Mouse (Mus musculus) lung, embryonic 14.5 days (tissue): ENCODE data around the gene Epha10. TPM values are rescaled to one million over a fixed set of nuclear protein-coding genes. Genes with fewer than 3 reads are reported as not detected.

Experiments used
- ATAC-seq: fragments of 200-750 bp; cut with Nextera tagmentation; 2 replicates; pipeline ENCODE4 v1.8.0; 2017; ENCODE audit warnings: mild to moderate bottlenecking, moderate TSS enrichment, moderate library complexity; ENCODE audit not compliant: insufficient read depth
- DNase-seq: peaks from one replicate; pipeline ENCODE4 v3.0.0-alpha.2; 2015
- H3K27ac ChIP-seq: fragments of 300-500 bp; sonication (generic); 2 replicates; pipeline ENCODE4 v1.5.1; 2014; ENCODE audit warnings: low read depth, mild to moderate bottlenecking, moderate library complexity
- H3K27me3 ChIP-seq: fragments of 300-500 bp; sonication (generic); 2 replicates; pipeline ENCODE4 v1.6.1; 2014; ENCODE audit warnings: low read length, control low read depth; ENCODE audit not compliant: insufficient read depth
- H3K36me3 ChIP-seq: fragments of 300-500 bp; sonication (generic); 2 replicates; pipeline ENCODE4 v1.6.1; 2014; ENCODE audit warnings: control low read depth; ENCODE audit not compliant: insufficient read depth
- H3K4me1 ChIP-seq: fragments of 300-500 bp; sonication (generic); 2 replicates; pipeline ENCODE4 v1.6.1; 2014; ENCODE audit warnings: antibody characterized with exemption, control low read depth; ENCODE audit not compliant: insufficient read depth
- H3K4me2 ChIP-seq: fragments of 300-500 bp; sonication (generic); 2 replicates; pipeline ENCODE4 v1.6.1; 2014; ENCODE audit warnings: mild to moderate bottlenecking
- H3K4me3 ChIP-seq: fragments of 300-500 bp; sonication (generic); 2 replicates; pipeline ENCODE4 v1.5.1; 2014; ENCODE audit warnings: low read depth, low read length
- H3K9ac ChIP-seq: fragments of 300-500 bp; sonication (generic); 2 replicates; pipeline ENCODE4 v1.6.1; 2014
- H3K9me3 ChIP-seq: fragments of 300-500 bp; sonication (generic); 2 replicates; pipeline ENCODE4 v1.6.1; 2016; ENCODE audit warnings: low read depth, low read length, control low read depth
- CTCF ChIP-seq: IDR thresholded peaks from 2 replicates; pipeline ENCODE4 v1.5.1; 2016; ENCODE audit warnings: antibody characterized with exemption, low read depth
- WGBS: fragments of 180-500 bp; shearing (Covaris S2); extraction: QIAGEN DNeasy Blood & Tissue Kit; methylation state at CpG from one replicate; pipeline ENCODE4 v1.1.7; 2014; 5-methylcytosine and 5-hydroxymethylcytosine counted together
- polyA plus RNA-seq: library from polyadenylated mRNA; unstranded; fragments of >200 nt; fragmentation: Nextera tagmentation; extraction: Ambion mirVana; gene quantifications from 2 replicates; pipeline ENCODE4 v1.2.1, GENCODE M21; 2014

The Epha10 gene
- polyA plus RNA-seq, 1 experiment from 2014 or later: not detected

- Histone ChIP-seq H3K4me1 (no peaks in the 10 kb centered on the region), H3K9me3 (no peaks in the 10 kb centered on the region), H3K9ac (no peak overlapping the region), H3K27ac (no peak overlapping the region), H3K36me3 (no peaks in the 10 kb centered on the region), H3K27me3 (no peaks in the 10 kb centered on the region), H3K4me2 (no peak overlapping the region), H3K4me3 (no peak overlapping the region)
- ATAC-seq: no peak
- 88% methylated on average over 1 of the region's 1 CpGs for WGBS
- no peak for DNase-seq
- peak; percentile 46 for TF ChIP-seq CTCF
Measured at GRCm38 (mm10) chr4:124872719-124873118, 8.0 kb upstream of the Epha10 start.

DNA sequence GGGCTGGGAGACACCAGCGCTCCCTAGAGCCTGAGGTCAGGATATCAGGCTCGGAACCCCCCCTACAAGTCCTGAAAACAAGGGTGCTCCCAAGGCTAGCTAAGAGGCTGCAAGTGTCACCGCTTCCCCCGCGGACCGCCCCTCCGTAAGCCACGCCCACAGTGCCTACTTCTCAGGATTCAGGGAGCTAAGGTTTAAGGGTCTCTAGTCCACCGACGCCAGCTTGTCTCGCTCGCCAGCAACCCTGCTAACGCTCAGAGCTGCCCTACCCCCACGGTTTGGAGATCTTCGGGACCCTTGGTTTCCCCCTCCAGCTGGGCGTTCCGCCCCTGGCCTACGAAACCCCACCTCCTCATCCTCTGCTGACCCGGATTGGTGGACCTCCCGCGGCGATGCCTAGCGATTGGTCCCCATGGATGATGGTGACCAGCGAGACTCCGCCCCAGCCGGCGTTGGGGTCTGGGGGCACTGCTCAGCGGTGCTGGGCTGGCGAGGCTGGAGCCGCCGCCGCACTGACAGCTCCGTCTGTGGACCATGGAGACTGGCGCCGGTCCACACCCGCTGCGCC is 726 bp downstream of the Epha10 start:
- under 1% methylated on average over 37 of the region's 37 CpGs for WGBS
- no peaks in the 10 kb centered on the region for H3K4me1 ChIP-seq
- H3K4me3 ChIP-seq: peak overlapping the region; percentile 25
- H3K27me3 ChIP-seq: peaks cover 53% of the 10 kb centered on the region
- no peak for TF ChIP-seq CTCF
- no peak overlapping the region for H3K27ac ChIP-seq
- H3K4me2 ChIP-seq: peak overlapping the region; percentile 59
- H3K9me3 ChIP-seq: no peaks in the 10 kb centered on the region
- DNase-seq (peak; percentile 48), ATAC-seq (peak; percentile 76)
- no peak overlapping the region for H3K9ac ChIP-seq
- no peaks in the 10 kb centered on the region for H3K36me3 ChIP-seq

DNA sequence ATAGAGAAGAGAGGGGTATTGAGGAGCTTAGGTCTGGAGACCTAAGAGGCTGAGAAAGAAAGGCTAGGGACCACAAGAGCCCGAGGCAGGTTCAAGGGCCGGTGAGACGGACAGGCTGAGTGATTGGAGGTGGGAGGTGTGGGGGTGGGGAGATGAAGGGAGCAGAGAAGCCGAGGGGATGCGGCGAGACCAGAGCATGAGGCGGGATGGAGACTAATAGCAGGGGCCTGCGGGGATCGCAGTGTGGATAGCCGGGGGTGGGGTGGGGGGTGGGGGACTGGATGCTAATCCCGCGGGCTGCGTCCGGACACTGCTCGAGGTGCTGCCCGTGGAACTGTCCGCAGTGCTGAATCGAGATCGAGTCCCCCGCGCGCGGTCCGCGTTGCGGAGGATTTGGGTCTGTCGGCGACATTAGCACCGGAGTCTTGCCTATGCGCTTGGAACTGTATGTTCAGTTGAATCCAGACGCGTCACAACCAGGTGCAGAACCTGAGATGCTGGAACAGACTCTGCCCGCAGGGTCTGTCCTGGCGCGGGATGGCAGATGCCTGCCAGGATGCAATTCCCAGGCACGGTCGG is 1.5 kb downstream of the Epha10 start:
- H3K9me3 ChIP-seq: no peaks in the 10 kb centered on the region
- no peak overlapping the region for H3K9ac ChIP-seq
- H3K27me3 ChIP-seq: peaks cover 56% of the 10 kb centered on the region
- TF ChIP-seq CTCF: no peak
- H3K4me1 ChIP-seq: no peaks in the 10 kb centered on the region
- ATAC-seq (no peak), DNase-seq (peak; percentile 86)
- no peak overlapping the region for H3K27ac ChIP-seq
- H3K4me2 ChIP-seq: no peak overlapping the region; the same call in 1 of the 2 replicates
- under 1% methylated on average over 37 of the region's 37 CpGs for WGBS
- no peak overlapping the region for H3K4me3 ChIP-seq
- no peaks in the 10 kb centered on the region for H3K36me3 ChIP-seq

GRCm38 (mm10) chr4:124888702-124889101 is 8.0 kb downstream of the Epha10 start:
- 66% methylated on average over 7 of the region's 7 CpGs for WGBS
- Histone ChIP-seq H3K4me1 (no peaks in the 10 kb centered on the region), H3K9me3 (no peaks in the 10 kb centered on the region), H3K9ac (no peak overlapping the region), H3K36me3 (no peaks in the 10 kb centered on the region), H3K4me2 (no peak overlapping the region), H3K27me3 (peaks cover 44% of the 10 kb centered on the region), H3K27ac (no peak overlapping the region), H3K4me3 (no peak overlapping the region)
- DNase-seq: no peak
- no peak for ATAC-seq
- no peak for TF ChIP-seq CTCF

DNA sequence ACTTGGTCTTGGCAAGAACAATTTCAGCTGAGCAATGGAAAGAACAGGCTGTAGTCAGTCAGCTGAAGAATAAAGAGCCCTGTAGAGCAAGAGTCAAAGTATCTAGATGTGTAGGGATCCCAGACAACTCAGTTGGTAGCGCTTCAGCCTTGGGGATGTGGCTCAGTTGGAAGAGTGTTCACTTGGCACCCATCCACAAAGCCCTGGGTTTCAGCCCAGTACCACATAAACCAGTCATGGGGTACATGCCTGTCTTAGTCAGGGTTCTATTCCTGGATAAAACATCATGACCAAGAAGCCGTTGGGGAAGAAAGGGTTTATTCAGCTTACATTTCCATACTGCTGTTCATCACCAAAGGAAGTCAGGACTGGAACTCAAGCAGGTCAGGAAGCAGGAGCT is 9.2 kb downstream of the Epha10 start:
- no peaks in the 10 kb centered on the region for H3K4me1 ChIP-seq
- ATAC-seq (no peak), DNase-seq (no peak)
- no peak overlapping the region for H3K4me3 ChIP-seq
- peaks cover 53% of the 10 kb centered on the region for H3K27me3 ChIP-seq
- no peaks in the 10 kb centered on the region for H3K9me3 ChIP-seq
- WGBS: 77% methylated on average over 2 of the region's 2 CpGs
- TF ChIP-seq CTCF: no peak
- H3K36me3 ChIP-seq: no peaks in the 10 kb centered on the region
- no peak overlapping the region for H3K27ac ChIP-seq
- no peak overlapping the region for H3K4me2 ChIP-seq
- no peak overlapping the region for H3K9ac ChIP-seq

GRCm38 (mm10) chr4:124890831-124891230 is 10.1 kb downstream of the Epha10 start:
- no peaks in the 10 kb centered on the region for H3K9me3 ChIP-seq
- no peak overlapping the region for H3K9ac ChIP-seq
- H3K27me3 ChIP-seq: peaks cover 56% of the 10 kb centered on the region
- H3K36me3 ChIP-seq: no peaks in the 10 kb centered on the region
- ATAC-seq (no peak), DNase-seq (no peak)
- no peaks in the 10 kb centered on the region for H3K4me1 ChIP-seq
- H3K27ac ChIP-seq: no peak overlapping the region
- no peak overlapping the region for H3K4me3 ChIP-seq
- 69% methylated on average over 5 of the region's 5 CpGs for WGBS
- H3K4me2 ChIP-seq: no peak overlapping the region
- TF ChIP-seq CTCF: no peak

GRCm38 (mm10) chr4:124893769-124894168 is 13.1 kb downstream of the Epha10 start:
- 37% methylated on average over 6 of the region's 6 CpGs for WGBS

More at GRCm38 (mm10) chr4:124893769-124894168, 13.1 kb downstream of the Epha10 start:
- ATAC-seq (no peak), DNase-seq (no peak)
- H3K4me3 ChIP-seq: no peak overlapping the region
- H3K36me3 ChIP-seq: no peaks in the 10 kb centered on the region
- TF ChIP-seq CTCF: no peak
- no peak overlapping the region for H3K27ac ChIP-seq
- H3K9me3 ChIP-seq: no peaks in the 10 kb centered on the region
- H3K4me1 ChIP-seq: no peaks in the 10 kb centered on the region
- H3K4me2 ChIP-seq: no peak overlapping the region
- peaks cover 56% of the 10 kb centered on the region for H3K27me3 ChIP-seq
- no peak overlapping the region for H3K9ac ChIP-seq
